Mouse (Mus musculus) mouse trophoblast stem cell (cell line): ENCODE measurements around the gene Abhd2.

ENCODE experiments used
- in situ Hi-C, 2 experiments: fragments of 300-500 bp; cut with MseI, MboI; formaldehyde crosslinking; loops; 2 replicates in 1 of 2; 3 replicates in 1 of 2; pipeline ENCODE4 v1.15.1; 2025

Abhd2 gene

GRCm38 (mm10) chr7:79272789-79273718 lies at the start of gene Abhd2:
Gene Abhd2, plus strand, starts transcription at chr7:79273199.
- in situ Hi-C loops: no loop called here

DNA sequence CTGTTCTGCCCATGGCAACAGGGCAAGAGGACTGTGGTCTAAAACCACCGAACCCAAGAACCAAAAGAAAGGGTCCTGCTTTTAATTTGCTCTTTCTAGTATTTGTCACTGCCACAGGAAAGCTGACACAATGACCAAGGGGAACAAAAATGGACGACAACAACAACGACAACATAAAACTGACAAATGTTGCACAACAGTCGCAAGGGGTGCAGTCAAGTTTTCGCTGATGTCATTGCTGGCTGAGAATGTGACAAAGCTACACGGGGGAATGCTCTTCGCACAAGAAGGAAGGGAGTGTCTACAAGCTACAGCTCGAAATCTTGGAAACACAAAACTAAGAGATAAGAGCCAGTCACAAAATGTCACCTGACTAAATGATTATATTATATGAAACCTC lies 47.5 kb upstream of the Abhd2 start:
- in situ Hi-C loops: loop anchor here (5.0 to 25.0 kb wide), 2 partner anchors 83 to 288 kb away; no protein-coding TSS in a partner anchor

DNA sequence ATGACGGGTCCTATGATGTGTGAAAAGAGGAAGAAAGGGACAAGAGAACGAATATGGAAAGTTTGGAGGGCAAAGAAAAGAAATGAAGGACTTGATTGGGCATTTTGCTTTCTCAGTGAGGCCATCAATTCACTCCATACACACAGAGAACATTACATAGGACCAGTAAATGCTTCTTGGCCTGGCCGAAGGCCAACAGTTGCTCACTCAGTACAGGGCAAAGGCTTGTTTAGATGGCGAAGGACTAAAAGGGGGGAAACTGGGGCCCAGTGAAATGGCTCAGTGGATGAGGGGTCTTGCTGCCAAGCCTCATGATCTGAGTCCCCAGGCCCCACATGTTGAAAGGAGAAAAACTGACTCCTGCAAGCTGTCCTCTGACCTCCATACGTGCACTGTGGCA lies 46.8 kb upstream of the Abhd2 start:
- in situ Hi-C loops: loop anchor here (5.0 to 25.0 kb wide), 2 partner anchors 84 to 289 kb away; no protein-coding TSS in a partner anchor

DNA sequence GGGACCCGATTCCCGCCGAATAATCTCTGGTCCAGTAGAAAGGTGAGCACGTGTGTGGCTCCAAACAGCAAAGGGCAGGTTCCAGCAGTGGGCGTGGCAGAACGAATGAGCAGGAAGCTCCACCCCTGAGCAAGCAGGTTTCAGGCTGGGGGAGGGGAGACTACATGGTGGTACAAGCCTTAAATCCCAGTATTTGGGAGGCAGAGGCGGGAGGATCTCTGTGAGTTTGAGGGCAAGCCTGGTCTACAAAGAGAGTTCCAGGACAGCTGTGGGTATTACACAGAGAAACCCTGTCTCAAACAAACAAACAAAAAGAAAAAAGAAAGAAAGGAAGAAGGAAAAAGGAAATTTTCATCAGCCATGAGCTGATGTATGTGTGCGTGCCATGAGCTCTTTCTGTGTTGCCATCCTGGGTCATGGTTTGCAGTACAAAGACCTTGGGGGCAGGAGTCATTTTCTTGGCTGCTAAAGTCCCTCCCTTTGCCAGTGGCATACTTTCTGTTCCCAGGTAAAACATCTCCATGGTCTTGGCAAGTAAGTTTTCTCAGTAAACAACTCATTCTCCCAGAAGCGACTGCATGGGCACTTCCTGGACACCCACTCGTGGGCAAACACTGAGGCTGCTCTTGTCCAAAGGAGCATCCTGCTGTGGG lies 46.0 kb upstream of the Abhd2 start:
- in situ Hi-C loops: loop anchor here (5.0 to 25.0 kb wide), 2 partner anchors 85 to 290 kb away; no protein-coding TSS in a partner anchor

DNA sequence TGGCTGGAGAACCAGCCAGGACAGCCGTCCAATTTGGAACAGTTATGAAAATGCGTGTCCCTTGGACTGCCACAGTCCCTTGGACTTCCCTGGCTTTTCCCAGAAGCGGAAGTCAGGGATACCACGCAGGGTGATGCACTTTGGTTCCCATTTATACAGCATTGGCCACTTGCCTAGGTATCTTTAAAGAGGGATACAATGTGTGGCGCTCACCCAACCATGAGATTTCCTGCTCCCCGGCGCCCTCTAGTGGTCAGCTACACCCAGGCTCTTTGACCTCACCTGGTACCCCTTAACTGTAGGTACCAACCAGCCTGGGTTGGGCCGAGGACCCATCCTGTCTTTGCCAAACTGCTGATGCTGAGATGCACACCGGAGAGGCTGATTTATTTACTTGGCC lies 44.5 kb upstream of the Abhd2 start:
- in situ Hi-C loops: loop anchor here (5.0 to 25.0 kb wide), 2 partner anchors 86 to 291 kb away; no protein-coding TSS in a partner anchor

DNA sequence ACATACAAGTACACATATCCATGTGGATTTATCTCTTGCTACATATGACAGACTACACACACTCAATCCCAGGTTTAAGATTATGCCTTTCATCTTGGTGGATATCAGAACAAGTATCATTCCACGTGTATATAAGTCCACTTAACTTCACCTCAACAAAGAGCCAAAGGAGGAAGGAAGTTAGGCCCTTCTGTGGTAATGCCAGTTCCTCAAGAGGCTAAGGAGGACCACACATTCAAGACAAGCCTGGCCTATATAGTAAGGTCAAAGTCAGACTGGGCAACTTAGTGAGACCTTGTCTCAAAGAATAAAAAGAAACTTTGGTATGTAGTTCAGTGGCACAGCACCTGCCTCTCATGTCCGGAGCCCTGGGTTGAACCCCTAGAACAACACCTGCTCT lies 41.4 kb upstream of the Abhd2 start:
- in situ Hi-C loops: loop anchor here (10.0 to 25.0 kb wide), 2 partner anchors 294 to 307 kb away; no protein-coding TSS in a partner anchor

GRCm38 (mm10) chr7:79232048-79232447 lies 41.0 kb upstream of the Abhd2 start:
- in situ Hi-C loops: loop anchor here (10.0 to 25.0 kb wide), 2 partner anchors 295 to 307 kb away; no protein-coding TSS in a partner anchor

DNA sequence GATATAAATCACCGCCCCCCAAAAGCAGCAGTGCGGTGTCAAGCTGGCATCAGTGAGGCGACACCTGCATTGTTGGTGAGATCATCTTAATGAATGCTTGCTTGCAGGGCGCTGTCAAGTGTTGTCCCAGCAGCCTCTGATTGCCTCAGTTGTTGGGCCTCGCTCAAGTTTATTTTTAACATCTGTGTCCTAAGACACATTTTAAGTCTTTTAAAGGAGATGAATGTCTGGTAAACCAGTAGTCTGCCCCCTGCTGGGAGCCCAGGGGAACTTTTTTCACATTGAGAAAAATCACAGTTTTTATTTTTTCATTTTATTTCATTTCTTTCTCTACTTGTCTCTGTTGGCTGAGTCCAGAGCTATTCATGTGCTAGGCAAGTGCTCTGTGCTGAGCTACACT lies 34.3 kb upstream of the Abhd2 start:
- in situ Hi-C loops: loop anchor here (10.0 to 25.0 kb wide), 2 partner anchors 301 to 314 kb away; no protein-coding TSS in a partner anchor

- in situ Hi-C loops: loop anchor here in 1 of 2 experiments (25.0 kb wide), 1 partner anchor 305 kb away; no protein-coding TSS in a partner anchor
These were observed 30.9 kb upstream of the Abhd2 start for GRCm38 (mm10) chr7:79241931-79242625.

- in situ Hi-C loops: loop anchor here in 1 of 2 experiments (25.0 kb wide), 1 partner anchor 306 kb away; no protein-coding TSS in a partner anchor
These were observed 29.8 kb upstream of the Abhd2 start for GRCm38 (mm10) chr7:79243236-79243635.

DNA sequence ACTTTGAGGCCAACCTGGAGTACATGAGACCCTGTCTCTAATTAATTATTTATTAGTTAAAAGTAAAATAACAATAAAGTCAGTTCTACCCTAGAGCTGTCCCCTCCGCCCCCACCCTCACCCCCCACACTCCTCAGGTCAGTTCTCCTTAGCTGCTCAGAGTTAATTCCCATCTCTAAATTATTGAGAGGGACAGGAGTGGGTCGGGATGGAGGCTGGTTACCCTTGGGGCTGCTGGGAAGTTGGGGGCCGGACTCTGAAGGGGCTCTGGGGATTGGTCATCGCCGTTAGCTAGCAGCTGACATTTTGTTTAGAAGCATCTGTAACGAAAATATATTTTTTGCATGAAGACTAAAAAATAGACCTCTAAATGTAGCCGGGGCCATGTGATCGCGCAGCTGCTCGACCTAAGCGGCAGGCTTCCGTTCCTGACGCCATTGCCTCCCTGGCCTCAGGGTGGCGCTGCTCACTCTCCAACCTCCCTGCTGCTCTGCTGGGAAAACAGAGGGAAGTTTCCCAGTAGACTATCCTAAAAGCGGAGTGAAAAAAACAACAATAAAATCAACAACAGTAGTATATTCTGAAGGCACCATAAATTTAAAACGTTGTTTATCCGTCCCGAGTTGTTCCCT lies 26.8 kb upstream of the Abhd2 start:
- in situ Hi-C loops: loop anchor here (5.0 to 25.0 kb wide), 2 partner anchors 101 to 309 kb away; no protein-coding TSS in a partner anchor

DNA sequence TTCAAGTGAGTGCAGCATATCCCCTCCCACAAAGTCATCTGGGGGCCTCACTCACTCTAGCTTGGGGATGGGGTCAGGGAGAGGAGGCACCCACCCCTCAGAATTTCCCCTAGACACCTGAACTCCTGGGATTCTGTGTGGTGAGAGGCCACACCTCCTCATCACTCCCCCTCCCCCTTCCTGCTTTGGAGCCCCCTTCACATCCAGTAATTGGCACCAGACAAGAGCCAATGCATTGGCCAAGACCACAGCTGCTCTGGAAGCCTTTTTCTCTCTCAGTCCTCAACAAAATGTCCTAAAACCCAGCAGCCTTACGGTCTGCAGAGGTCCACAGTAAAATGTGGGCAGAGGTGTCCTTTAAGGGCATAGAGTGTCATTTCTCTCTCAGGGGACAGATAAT lies 25.6 kb upstream of the Abhd2 start:
- in situ Hi-C loops: loop anchor here (5.0 to 25.0 kb wide), 2 partner anchors 100 to 310 kb away; no protein-coding TSS in a partner anchor

DNA sequence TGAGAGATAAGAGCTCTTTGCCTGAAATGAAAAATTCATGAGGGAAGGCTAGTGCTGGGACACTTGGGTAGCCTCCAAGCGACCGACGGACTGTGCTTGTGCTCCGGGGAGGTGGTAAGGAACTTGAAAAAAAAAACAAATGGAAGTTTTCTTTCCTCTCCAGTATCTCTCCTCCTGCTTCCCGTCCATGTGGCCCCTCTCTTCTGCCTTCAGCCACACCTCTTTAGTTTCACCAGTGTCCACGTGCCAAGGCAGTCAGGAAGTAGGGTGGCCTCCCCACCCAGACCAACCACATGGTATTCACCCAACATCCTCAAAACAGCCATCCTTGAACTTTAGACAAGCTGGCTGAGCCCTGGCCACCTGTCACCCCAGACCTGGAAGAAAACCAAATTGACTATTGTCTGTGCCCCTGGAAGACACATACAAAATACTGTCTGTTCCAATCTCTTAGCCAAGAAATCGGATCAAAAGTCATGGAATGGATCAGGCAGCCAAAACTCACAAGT lies 25.1 kb upstream of the Abhd2 start:
- in situ Hi-C loops: loop anchor here (5.0 to 25.0 kb wide), 2 partner anchors 99 to 311 kb away; no protein-coding TSS in a partner anchor

GRCm38 (mm10) chr7:79249581-79249980 lies 23.4 kb upstream of the Abhd2 start:
- in situ Hi-C loops: loop anchor here (5.0 to 25.0 kb wide), 2 partner anchors 98 to 312 kb away; no protein-coding TSS in a partner anchor

- in situ Hi-C loops: no loop called here
These were observed 18.6 kb upstream of the Abhd2 start for GRCm38 (mm10) chr7:79254248-79254888.

DNA sequence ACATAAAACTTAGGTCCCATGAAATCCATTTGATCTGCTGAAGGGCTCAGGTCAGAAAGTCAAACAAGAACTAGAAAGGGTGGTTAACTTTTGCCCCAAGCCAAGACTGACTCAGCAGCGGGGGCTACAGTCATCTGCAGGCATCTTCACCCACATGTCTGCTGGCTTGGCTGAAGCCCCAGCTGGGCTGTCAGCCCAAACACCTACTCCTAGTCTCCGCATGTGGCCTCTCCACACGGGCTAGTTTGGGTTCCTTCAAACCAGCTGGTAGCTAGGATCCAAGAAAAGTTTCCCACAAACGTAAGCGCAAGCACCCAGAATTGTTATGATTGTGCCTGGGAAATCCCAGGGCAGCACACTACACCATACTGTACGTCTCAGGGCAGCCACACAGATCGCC lies 17.6 kb upstream of the Abhd2 start:
- in situ Hi-C loops: no loop called here

GRCm38 (mm10) chr7:79255752-79256151 lies 17.2 kb upstream of the Abhd2 start:
- in situ Hi-C loops: no loop called here

GRCm38 (mm10) chr7:79256716-79257115 lies 16.3 kb upstream of the Abhd2 start:
- in situ Hi-C loops: no loop called here

- in situ Hi-C loops: no loop called here
These were observed 13.9 kb upstream of the Abhd2 start for GRCm38 (mm10) chr7:79258981-79259542.

DNA sequence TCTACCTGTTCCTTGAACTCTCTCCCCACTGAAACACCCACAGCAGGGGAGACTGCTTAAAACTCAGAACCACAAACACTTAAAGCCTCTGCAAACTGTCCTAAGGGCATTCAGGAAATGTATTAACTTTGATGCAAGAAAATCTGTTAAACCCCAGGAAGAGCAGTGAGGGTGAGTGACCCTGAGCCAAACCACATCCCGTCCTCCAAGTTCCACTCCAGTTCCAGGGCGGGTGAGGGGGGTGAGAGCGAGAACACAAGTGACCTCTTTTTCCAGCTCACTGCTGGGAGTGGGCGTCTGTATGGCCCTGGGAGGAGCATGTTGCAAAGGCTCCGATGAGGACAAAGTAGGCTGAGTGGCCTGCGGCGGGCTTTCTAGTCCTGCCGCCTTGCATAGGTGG lies 10.5 kb upstream of the Abhd2 start:
- in situ Hi-C loops: no loop called here
